Mouse (Mus musculus): Measurements from ENCODE around the gene Coq5. TPM values are rescaled to one million over a fixed set of nuclear protein-coding genes. Genes with fewer than 3 reads are reported as not detected.
A peak's percentile ranks its signal among the peaks of the same experiment; 100 is the strongest.

Gene Coq5
- polyA plus RNA-seq, 1 experiment from 2014 or later = 39.2 TPM

DNA sequence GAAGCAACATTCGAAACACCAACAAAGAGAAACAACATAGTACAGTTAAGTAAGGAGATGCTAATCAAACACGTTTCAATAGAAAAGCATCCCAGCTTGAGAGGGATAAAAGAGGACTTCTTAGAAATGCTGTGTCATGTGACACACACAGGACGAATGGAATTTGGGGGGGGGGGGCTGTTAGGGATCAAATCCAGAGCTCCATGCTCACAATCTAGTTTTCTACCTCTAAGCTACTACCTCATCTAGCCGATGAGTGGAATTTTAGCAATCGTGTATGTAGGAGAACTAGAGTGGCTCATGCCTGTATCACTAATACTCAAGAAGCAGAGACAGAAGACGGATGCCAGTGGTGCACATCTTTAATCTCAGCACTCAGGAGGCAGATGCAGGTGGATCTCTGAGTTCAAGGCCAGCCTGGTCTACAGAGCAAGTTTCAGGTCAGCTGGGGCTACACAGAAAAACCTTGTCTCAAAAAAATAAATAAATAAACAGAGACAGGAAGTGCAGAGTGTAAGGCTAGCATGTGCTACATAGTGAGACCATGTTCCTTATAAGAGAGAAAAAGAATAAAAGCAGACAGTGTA is 5.8 kb upstream of the Coq5 start:
- Histone ChIP-seq H3K27ac (ENCODE audit: low read depth) (peak overlapping the region; percentile 74; the same call in 1 of the 2 replicates), H3K9ac (peak overlapping the region; percentile 96; the same call in 1 of the 2 replicates), H3K9me3 (ENCODE audit: low read depth, low read length) (no peaks in the 10 kb centered on the region), H3K36me3 (ENCODE audit: insufficient read depth) (0 out of 2 replicates have a peak, but pooled peaks cover 6% of the 10 kb centered on the region), H3K4me1 (ENCODE audit: insufficient read depth) (no peaks in the 10 kb centered on the region; the same call in 1 of the 2 replicates), H3K4me2 (peak overlapping the region; percentile 82), H3K4me3 (ENCODE audit: low read depth, low read length) (no peak overlapping the region; the same call in 1 of the 2 replicates), H3K27me3 (ENCODE audit: insufficient read depth, low read length) (no peaks in the 10 kb centered on the region)
- TF ChIP-seq CTCF (IDR thresholded peaks at IDR 0.05; ENCODE audit: low read depth) = no peak
- DNase-seq = no peak
- WGBS = 67% methylated on average over 6 of the region's 6 CpGs
- no peak for ATAC-seq (ENCODE audit: insufficient read depth)

DNA sequence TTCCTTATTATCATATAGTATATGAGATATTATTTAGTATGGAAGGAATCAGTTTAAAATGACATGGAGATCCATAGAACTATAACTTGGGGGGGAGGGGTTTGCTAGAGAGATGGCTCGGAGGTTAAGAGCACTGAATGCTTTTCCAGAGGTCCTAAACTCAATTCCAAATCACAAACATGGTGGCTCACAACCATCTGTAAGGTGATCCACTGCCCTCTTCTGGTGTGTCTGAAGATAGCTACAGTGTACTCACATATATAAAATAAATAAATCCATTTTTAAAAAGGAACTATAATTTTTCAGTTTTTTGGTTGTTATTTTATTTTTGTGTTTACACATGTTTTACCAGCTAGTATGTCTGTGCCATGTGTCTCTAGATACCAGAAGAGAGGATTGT is 5.1 kb upstream of the Coq5 start:
- no peak overlapping the region for H3K9ac ChIP-seq
- 0 out of 2 replicates have a peak, but pooled peaks cover 3% of the 10 kb centered on the region for H3K36me3 ChIP-seq (ENCODE audit: insufficient read depth)
- no peak overlapping the region for H3K4me2 ChIP-seq
- no peak overlapping the region for H3K4me3 ChIP-seq (ENCODE audit: low read depth, low read length)
- WGBS = 78% methylated on average over 1 of the region's 1 CpGs
- peak; percentile 18; the same call in 1 of the 2 replicates for TF ChIP-seq CTCF (IDR thresholded peaks at IDR 0.05; ENCODE audit: low read depth)
- H3K27ac ChIP-seq (ENCODE audit: low read depth) = no peak overlapping the region
- H3K4me1 ChIP-seq (ENCODE audit: insufficient read depth) = no peaks in the 10 kb centered on the region; the same call in none of the 2 replicates
- H3K9me3 ChIP-seq (ENCODE audit: low read depth, low read length) = no peaks in the 10 kb centered on the region
- ATAC-seq (ENCODE audit: insufficient read depth) (no peak), DNase-seq (no peak)
- no peaks in the 10 kb centered on the region for H3K27me3 ChIP-seq (ENCODE audit: insufficient read depth, low read length)

DNA sequence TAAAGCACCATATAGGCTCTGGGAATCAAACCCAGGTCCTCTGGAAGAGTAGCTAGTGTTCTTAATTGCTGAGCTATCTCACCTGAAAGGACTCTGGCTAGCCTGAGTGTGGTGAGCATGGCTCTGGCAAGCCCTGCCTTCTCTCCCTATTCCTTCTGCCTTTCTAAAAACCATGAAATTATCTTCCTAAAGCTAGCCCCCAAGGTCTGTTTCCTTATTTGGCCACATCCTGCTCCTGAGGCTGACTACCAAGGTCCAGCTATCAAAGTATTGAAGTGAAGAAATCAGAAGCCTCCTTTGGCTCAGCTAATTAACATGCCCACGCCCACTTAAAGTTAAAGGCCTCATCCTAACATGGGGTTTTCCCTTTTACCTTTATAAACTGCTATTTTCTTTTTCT is 4.7 kb upstream of the Coq5 start:
- ATAC-seq (ENCODE audit: insufficient read depth) = no peak
- WGBS = 76% methylated on average over 1 of the region's 1 CpGs
- no peak for TF ChIP-seq CTCF (IDR thresholded peaks at IDR 0.05; ENCODE audit: low read depth)
- no peaks in the 10 kb centered on the region for H3K9me3 ChIP-seq (ENCODE audit: low read depth, low read length)
- no peaks in the 10 kb centered on the region; the same call in none of the 2 replicates for H3K4me1 ChIP-seq (ENCODE audit: insufficient read depth)
- no peaks in the 10 kb centered on the region for H3K27me3 ChIP-seq (ENCODE audit: insufficient read depth, low read length)
- H3K4me2 ChIP-seq = no peak overlapping the region
- H3K9ac ChIP-seq = no peak overlapping the region
- H3K36me3 ChIP-seq (ENCODE audit: insufficient read depth) = no peaks in the 10 kb centered on the region
- no peak overlapping the region for H3K4me3 ChIP-seq (ENCODE audit: low read depth, low read length)
- no peak overlapping the region for H3K27ac ChIP-seq (ENCODE audit: low read depth)
- no peak for DNase-seq

DNA sequence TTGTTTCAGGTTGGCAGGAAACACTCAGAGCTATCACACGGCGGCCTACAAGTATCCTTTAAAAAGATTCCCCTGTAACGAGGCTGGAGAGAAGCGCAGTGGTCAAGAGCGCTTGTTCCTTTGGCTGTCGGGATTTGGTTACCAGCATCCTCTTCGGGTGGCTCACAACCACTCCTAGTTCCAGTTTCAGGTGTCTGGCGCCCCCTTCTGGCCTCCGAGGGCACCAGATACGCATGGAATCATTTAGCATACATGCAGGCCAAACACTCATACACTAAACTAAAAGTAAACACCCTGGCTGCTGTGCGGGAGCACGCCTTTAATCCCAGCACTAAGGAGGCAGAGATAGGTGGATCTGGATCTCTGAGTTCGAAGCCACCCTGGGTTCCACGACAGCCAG is 3.5 kb upstream of the Coq5 start:
- ATAC-seq (ENCODE audit: insufficient read depth) = no peak
- Histone ChIP-seq H3K9me3 (ENCODE audit: low read depth, low read length) (no peaks in the 10 kb centered on the region), H3K4me1 (ENCODE audit: insufficient read depth) (peaks cover 5% of the 10 kb centered on the region), H3K9ac (no peak overlapping the region), H3K4me3 (ENCODE audit: low read depth, low read length) (no peak overlapping the region), H3K4me2 (no peak overlapping the region), H3K27me3 (ENCODE audit: insufficient read depth, low read length) (no peaks in the 10 kb centered on the region), H3K36me3 (ENCODE audit: insufficient read depth) (no peaks in the 10 kb centered on the region), H3K27ac (ENCODE audit: low read depth) (no peak overlapping the region)
- peak; percentile 64 for DNase-seq
- peak; percentile 64 for TF ChIP-seq CTCF (IDR thresholded peaks at IDR 0.05; ENCODE audit: low read depth)
- 32% methylated on average over 14 of the region's 14 CpGs for WGBS

DNA sequence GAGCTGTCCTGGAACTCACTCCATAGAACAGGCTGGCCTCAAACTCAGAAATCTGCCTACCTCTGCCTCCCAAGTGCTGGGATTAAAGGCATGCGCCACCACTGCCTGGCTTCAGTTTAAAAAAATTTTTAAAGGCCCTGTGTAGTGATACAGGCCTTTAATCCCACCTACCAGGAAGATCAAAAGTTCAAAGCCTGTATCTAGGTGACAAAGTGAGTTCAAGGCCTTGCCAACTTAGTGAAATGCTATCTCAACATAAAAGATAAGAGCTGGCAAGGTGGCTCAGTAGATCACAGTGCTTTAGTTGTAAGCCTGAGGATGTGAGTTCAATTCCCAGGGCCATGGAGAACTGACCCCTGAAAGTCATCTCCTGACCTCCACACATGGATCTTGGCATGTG is 1.4 kb upstream of the Coq5 start:
- H3K27ac ChIP-seq (ENCODE audit: low read depth) = no peak overlapping the region
- no peak for TF ChIP-seq CTCF (IDR thresholded peaks at IDR 0.05; ENCODE audit: low read depth)
- no peak overlapping the region for H3K4me3 ChIP-seq (ENCODE audit: low read depth, low read length)
- DNase-seq (no peak), ATAC-seq (ENCODE audit: insufficient read depth) (no peak)
- no peak overlapping the region for H3K9ac ChIP-seq
- no peak overlapping the region for H3K4me2 ChIP-seq
- no peaks in the 10 kb centered on the region for H3K9me3 ChIP-seq (ENCODE audit: low read depth, low read length)
- H3K4me1 ChIP-seq (ENCODE audit: insufficient read depth) = peaks cover 5% of the 10 kb centered on the region
- H3K36me3 ChIP-seq (ENCODE audit: insufficient read depth) = peaks cover 3% of the 10 kb centered on the region; the same call in 1 of the 2 replicates
- H3K27me3 ChIP-seq (ENCODE audit: insufficient read depth, low read length) = no peaks in the 10 kb centered on the region
- WGBS = 68% methylated on average over 1 of the region's 1 CpGs

DNA sequence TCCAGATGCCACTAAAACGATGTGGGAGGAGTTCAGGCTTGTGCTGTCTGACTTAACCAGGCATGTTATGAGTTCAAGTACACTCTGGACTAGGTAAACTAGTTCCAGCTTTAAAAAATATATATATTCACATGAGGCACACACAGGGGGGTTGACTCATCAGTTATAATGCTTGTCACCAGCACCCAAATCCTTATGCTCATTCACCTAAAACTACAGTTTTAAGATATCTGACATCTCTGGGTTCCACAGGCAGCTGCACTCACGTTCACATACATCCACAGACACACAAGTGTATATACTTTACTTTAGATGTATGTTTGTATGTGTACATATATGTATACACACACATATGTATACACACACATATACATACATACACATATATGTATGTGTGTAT is 681 bp upstream of the Coq5 start:
- no peak overlapping the region for H3K27ac ChIP-seq (ENCODE audit: low read depth)
- H3K9me3 ChIP-seq (ENCODE audit: low read depth, low read length) = no peaks in the 10 kb centered on the region
- DNase-seq (no peak), ATAC-seq (ENCODE audit: insufficient read depth) (no peak)
- H3K27me3 ChIP-seq (ENCODE audit: insufficient read depth, low read length) = no peaks in the 10 kb centered on the region
- H3K4me3 ChIP-seq (ENCODE audit: low read depth, low read length) = no peak overlapping the region
- peaks cover 10% of the 10 kb centered on the region; the same call in 1 of the 2 replicates for H3K36me3 ChIP-seq (ENCODE audit: insufficient read depth)
- no peak overlapping the region for H3K4me2 ChIP-seq
- H3K9ac ChIP-seq = no peak overlapping the region
- WGBS = 52% methylated on average over 2 of the region's 2 CpGs
- peaks cover 5% of the 10 kb centered on the region for H3K4me1 ChIP-seq (ENCODE audit: insufficient read depth)
- TF ChIP-seq CTCF (IDR thresholded peaks at IDR 0.05; ENCODE audit: low read depth) = no peak

DNA sequence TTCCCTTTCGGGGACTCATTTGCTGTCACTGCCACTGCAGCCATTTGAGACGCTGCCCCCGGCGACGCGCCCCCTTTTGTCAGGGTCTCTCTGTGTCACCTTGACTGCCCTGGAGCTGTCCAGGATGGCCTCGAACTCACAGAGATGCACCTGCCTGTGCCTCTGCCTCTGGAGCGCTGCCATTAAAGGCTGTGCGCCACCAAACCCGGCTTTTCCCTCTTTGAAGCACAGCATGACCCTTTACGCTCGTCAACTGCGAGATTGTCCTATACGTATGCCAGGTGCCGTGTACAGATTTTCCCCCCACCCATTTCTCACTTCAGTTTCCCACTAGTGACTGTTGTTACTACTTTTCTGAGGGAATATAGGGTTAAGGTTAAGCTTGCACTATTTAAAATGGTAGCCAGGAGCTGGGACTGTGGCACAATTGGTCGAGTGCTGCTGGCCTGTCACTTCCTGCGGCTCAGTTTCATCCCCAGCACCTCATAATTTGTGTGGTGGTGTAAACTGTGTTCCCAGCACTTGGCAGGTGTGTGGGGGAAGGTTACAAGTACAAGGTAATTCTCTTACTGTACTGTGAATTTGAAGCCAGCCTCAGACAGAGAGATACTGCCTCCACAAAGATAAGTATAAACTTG is 703 bp downstream of the Coq5 start:
- no peaks in the 10 kb centered on the region for H3K9me3 ChIP-seq (ENCODE audit: low read depth, low read length)
- H3K9ac ChIP-seq = peak overlapping the region; percentile 76
- H3K4me1 ChIP-seq (ENCODE audit: insufficient read depth) = peaks cover 5% of the 10 kb centered on the region
- ATAC-seq (ENCODE audit: insufficient read depth) (peak; percentile 35; the same call in 1 of the 2 replicates), DNase-seq (no peak)
- H3K27me3 ChIP-seq (ENCODE audit: insufficient read depth, low read length) = no peaks in the 10 kb centered on the region
- H3K27ac ChIP-seq (ENCODE audit: low read depth) = peak overlapping the region; percentile 42; the same call in 1 of the 2 replicates
- WGBS = 4% methylated on average over 17 of the region's 17 CpGs
- peak overlapping the region; percentile 96 for H3K4me3 ChIP-seq (ENCODE audit: low read depth, low read length)
- H3K36me3 ChIP-seq (ENCODE audit: insufficient read depth) = peaks cover 22% of the 10 kb centered on the region
- TF ChIP-seq CTCF (IDR thresholded peaks at IDR 0.05; ENCODE audit: low read depth) = no peak
- H3K4me2 ChIP-seq = peak overlapping the region; percentile 88
